Comparison of ENCODE assay signal across 8 mouse cellular contexts in genomic region chrX:150656122-150656907, GRCm38 (mm10). TPM values are rescaled to one million over a fixed set of nuclear protein-coding genes. Genes with fewer than 3 reads are reported as not detected.
DNase-seq lines count a peak whose midpoint lies in the region; ATAC-seq and TF ChIP-seq lines count a peak whose summit lies in the region.

No protein-coding gene starts in this region.

- no peaks in the 10 kb centered on the region for H3K4me1 ChIP-seq in liver, embryonic 11.5 days (replicated peaks; ENCODE audit: control insufficient read depth, insufficient read depth, low read length)
- H3K4me1 ChIP-seq in heart, postnatal 0 days (ENCODE audit: control insufficient read depth, insufficient read depth) = no peaks in the 10 kb centered on the region
- H3K4me1 ChIP-seq in limb, embryonic 10.5 days = no peaks in the 10 kb centered on the region
- H3K4me1 ChIP-seq in olfactory bulb, adult 2 months (ENCODE audit: control insufficient read depth, insufficient read depth, low read length) = no peaks in the 10 kb centered on the region

- no peak for ATAC-seq in liver, embryonic 11.5 days (replicated peaks; ENCODE audit: low FRiP score)
- ATAC-seq in heart, postnatal 0 days (ENCODE audit: insufficient read depth, low read depth) = 0 out of 2 replicates have a peak, but pooled peaks have one; percentile 24
- ATAC-seq in activated CD4-positive, CD25-positive, alpha-beta regulatory T cell, adult 4 months = no peak
- no peak for ATAC-seq in erythroid progenitor cell, adult 5-6 weeks (replicated peaks; ENCODE audit: low FRiP score, poor library complexity, severe bottlenecking)

- H3K9ac ChIP-seq in liver, embryonic 11.5 days (ENCODE audit: low read depth, low read length) = no peak overlapping the region
- H3K9ac ChIP-seq in heart, postnatal 0 days (replicated peaks; ENCODE audit: low read depth, low read length) = peak overlapping the region; percentile 28; the same call in 1 of the 2 replicates

- H3K4me2 ChIP-seq in liver, embryonic 11.5 days = peak overlapping the region; percentile 59
- H3K4me2 ChIP-seq in heart, postnatal 0 days (ENCODE audit: low read depth, low read length) = peak overlapping the region; percentile 71

- peak overlapping the region; percentile 46 for H3K4me3 ChIP-seq in liver, embryonic 11.5 days (ENCODE audit: low read depth, low read length)
- H3K4me3 ChIP-seq in heart, postnatal 0 days (ENCODE audit: low read depth, low read length) = peak overlapping the region; percentile 53
- peak overlapping the region; percentile 60 for H3K4me3 ChIP-seq in limb, embryonic 10.5 days
- peak overlapping the region; percentile 59 for H3K4me3 ChIP-seq in olfactory bulb, adult 2 months (ENCODE audit: insufficient read depth, low read depth, low read length)

- TF ChIP-seq POLR2A in olfactory bulb, adult 2 months (IDR thresholded peaks at IDR 0.05; ENCODE audit: insufficient read depth, low read depth, low read length) = no peak

- no peaks in the 10 kb centered on the region for H3K9me3 ChIP-seq in liver, embryonic 11.5 days (ENCODE audit: control insufficient read depth, low read length)
- no peaks in the 10 kb centered on the region for H3K9me3 ChIP-seq in heart, postnatal 0 days (replicated peaks; ENCODE audit: control insufficient read depth, low read length)
- no peaks in the 10 kb centered on the region for H3K9me3 ChIP-seq in limb, embryonic 10.5 days (replicated peaks)

- no peaks in the 10 kb centered on the region for H3K36me3 ChIP-seq in liver, embryonic 11.5 days (ENCODE audit: control insufficient read depth, insufficient read depth, low read length)
- peaks cover 7% of the 10 kb centered on the region; the same call in 1 of the 2 replicates for H3K36me3 ChIP-seq in heart, postnatal 0 days (replicated peaks; ENCODE audit: control insufficient read depth, insufficient read depth, low read length)
- H3K36me3 ChIP-seq in limb, embryonic 10.5 days = peaks cover 43% of the 10 kb centered on the region

- WGBS in liver, embryonic 11.5 days = 52% methylated on average over 28 of the region's 44 CpGs
- WGBS in heart, postnatal 0 days = 37% methylated on average over 31 of the region's 44 CpGs
- 44% methylated on average over 22 of the region's 44 CpGs for WGBS in limb, embryonic 10.5 days
- WGBS in olfactory bulb, adult 2 months = 24% methylated on average over 43 of the region's 44 CpGs

- H3K27me3 ChIP-seq in liver, embryonic 11.5 days (replicated peaks; ENCODE audit: control insufficient read depth, insufficient read depth, low read length) = peaks cover 4% of the 10 kb centered on the region
- H3K27me3 ChIP-seq in heart, postnatal 0 days (ENCODE audit: control insufficient read depth, insufficient read depth, low read length) = no peaks in the 10 kb centered on the region
- H3K27me3 ChIP-seq in limb, embryonic 10.5 days (ENCODE audit: low read depth, poor library complexity, severe bottlenecking) = peaks cover 71% of the 10 kb centered on the region

- no peak for TF ChIP-seq EP300 in heart, postnatal 0 days (IDR thresholded peaks at IDR 0.05; ENCODE audit: low read depth)

- DNase-seq in liver, embryonic 11.5 days (ENCODE audit: low spot score) = no peak
- no peak for DNase-seq in liver
- DNase-seq in cerebellum, postnatal 36 days = peak; percentile 53 to 63
- DNase-seq in heart, postnatal 0 days (ENCODE audit: low spot score) = no peak
- peak; percentile 36 for DNase-seq in limb, embryonic 10.5 days (ENCODE audit: low spot score)

- TF ChIP-seq CTCF in heart, postnatal 0 days (IDR thresholded peaks at IDR 0.05; ENCODE audit: low read depth) = no peak
- TF ChIP-seq CTCF in olfactory bulb, adult 2 months (IDR thresholded peaks at IDR 0.05; ENCODE audit: insufficient read depth, low read depth, low read length) = no peak

- no peak overlapping the region for H3K27ac ChIP-seq in liver, embryonic 11.5 days (ENCODE audit: low read depth, low read length)
- no peak overlapping the region for H3K27ac ChIP-seq in heart, postnatal 0 days (ENCODE audit: low read depth)
- H3K27ac ChIP-seq in limb, embryonic 10.5 days = peak overlapping the region; percentile 80
- peak overlapping the region; percentile 58 for H3K27ac ChIP-seq in olfactory bulb, adult 2 months (ENCODE audit: insufficient read depth, low read depth, low read length)

RNA-seq across cellular contexts. Expression of gene Tro, which starts 1.1 kb away (rescaled TPM):
- polyA plus RNA-seq in liver, embryonic 11.5 days (2014; fragmentation: Nextera tagmentation; extraction: Ambion mirVana) = 10.1 and 14.2 TPM in 2 replicates
- total RNA-seq in heart, postnatal 0 days (2014; rRNA removed; ENCODE audit: low replicate concordance) = 15.0 and 19.9 TPM in 2 replicates
- 5.0 and 6.5 TPM in 2 replicates for polyA plus RNA-seq in heart, postnatal 0 days (2015; fragmentation: Nextera tagmentation; extraction: Ambion mirVana)
- 35.0 and 40.7 TPM in 2 replicates for polyA plus RNA-seq in limb, embryonic 10.5 days (2016; fragmentation: Nextera tagmentation; extraction: Ambion mirVana)
- 178 TPM in 1 of 2 replicates, not detected in the other for polyA plus RNA-seq in olfactory bulb, adult 2 months (2012; ENCODE audit: insufficient read depth, insufficient read length, low replicate concordance, missing spikeins)
- polyA plus RNA-seq in activated CD4-positive, CD25-positive, alpha-beta regulatory T cell, adult 4 months (2017; shearing (Covaris generic)) = not detected
- total RNA-seq in erythroid progenitor cell, adult 5-6 weeks (2015; ENCODE audit: low replicate concordance) = not detected in 2 replicates
- not detected in 2 replicates for total RNA-seq in erythroid progenitor cell, adult 5-6 weeks (2017; ENCODE audit: low replicate concordance)

Comparison
In these comparisons a context has a peak if more than half of its experiments do, and no peak if none do; other contexts are left out.
1. DNase-seq: peak in cerebellum, postnatal 36 days (2 of 2) and limb, embryonic 10.5 days (single experiment); none in liver, embryonic 11.5 days (single experiment), liver (single experiment) and heart, postnatal 0 days (single experiment).
2. H3K27ac ChIP-seq: peak in limb, embryonic 10.5 days (single experiment) and olfactory bulb, adult 2 months (single experiment); none in liver, embryonic 11.5 days (single experiment) and heart, postnatal 0 days (single experiment).
3. Peak in every context shown above with its lines, with median percentiles within 50 percentile points of each other: H3K4me3 ChIP-seq.